Mouse (Mus musculus) embryo, embryonic 11.5 days (tissue): ENCODE data around the gene Pa2g4.
A peak's percentile ranks its signal among the peaks of the same experiment; 100 is the strongest.

Experiments used
- DNase-seq: peaks from one replicate; pipeline ENCODE4 v3.0.0-alpha.2; 2012; ENCODE audit warnings: low read depth, low spot score

Gene Pa2g4

DNA sequence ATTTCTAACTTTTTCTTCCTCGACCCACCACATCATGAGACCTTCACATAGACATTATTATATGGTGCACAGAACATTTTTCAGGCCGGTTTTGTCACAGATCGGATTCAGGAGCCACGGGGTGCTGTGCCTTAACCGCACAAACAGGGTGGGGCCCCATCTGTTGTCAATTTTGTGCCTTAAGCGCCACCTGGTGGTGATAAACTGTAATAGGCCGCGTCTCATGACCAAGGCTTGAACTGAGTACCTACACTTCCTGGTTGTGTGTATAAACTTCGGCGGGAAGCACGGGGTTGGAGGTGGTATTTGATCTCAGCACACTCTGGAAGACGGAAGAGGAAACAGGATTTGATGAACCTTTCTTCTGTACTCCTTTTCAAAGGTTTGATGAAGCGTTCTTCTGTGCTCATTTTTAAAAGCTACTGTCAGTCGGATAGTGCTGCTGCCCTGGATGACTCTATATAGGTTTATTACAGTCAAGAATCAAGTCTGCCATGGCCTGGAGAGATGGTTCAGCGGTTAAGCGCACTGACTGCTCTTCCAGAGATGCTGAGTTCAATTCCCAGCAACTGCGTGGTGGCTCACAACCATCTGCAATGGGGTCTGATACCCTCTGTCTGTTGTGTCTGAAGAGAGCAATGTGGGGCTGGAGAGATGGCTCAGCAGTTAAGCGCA lies 29.4 kb downstream of the Pa2g4 start:
- peak; percentile 83 for DNase-seq

DNA sequence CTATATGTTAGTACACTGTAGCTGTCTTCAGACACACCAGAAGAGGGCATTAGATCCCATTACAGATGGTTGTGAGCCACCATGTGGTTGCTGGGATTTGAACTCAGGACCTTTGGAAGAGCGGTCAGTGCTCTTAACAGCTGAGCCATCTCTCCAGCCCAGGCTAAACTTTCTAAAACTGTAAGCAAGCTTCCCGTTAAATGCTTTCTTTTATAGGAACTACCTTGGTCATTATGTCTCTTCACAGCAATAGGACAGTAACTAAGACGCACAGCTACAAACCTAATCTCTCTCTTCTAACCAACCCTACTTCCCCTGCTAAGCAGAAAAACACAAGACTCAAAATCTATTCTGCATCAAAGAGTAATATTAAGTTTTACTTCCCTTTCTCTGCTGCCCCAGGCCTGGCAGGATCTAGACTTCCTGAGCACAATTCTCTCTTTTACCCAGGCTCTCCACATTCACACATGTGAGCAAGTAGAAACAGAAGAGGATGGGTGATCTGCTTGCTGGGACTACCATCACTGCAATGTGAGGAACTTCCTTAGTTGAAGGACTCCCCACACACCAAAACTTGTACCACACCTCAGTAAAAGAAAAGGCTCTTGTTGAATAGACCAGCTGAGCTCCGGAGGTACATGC lies 30.0 kb downstream of the Pa2g4 start:
- DNase-seq = no peak

DNA sequence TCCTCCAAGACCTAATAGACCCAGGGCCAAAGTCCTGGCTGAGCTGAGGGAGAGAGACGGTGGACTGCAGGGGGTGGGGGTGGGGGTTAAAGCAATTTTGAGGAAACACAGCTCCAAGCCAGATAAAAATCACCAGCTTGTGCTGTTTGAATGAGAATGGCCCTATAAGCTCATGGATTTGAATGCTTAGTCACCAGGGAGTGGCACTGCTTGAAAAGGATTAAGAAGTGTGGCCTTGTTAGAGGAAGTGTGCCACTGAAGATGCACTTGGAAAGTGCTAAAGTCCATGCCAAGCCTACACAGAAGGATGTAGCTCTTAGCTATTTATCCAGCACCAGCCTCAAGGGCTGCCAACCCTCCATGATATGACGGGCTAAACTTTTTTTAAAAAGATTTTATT lies 30.6 kb downstream of the Pa2g4 start:
- no peak for DNase-seq

DNA sequence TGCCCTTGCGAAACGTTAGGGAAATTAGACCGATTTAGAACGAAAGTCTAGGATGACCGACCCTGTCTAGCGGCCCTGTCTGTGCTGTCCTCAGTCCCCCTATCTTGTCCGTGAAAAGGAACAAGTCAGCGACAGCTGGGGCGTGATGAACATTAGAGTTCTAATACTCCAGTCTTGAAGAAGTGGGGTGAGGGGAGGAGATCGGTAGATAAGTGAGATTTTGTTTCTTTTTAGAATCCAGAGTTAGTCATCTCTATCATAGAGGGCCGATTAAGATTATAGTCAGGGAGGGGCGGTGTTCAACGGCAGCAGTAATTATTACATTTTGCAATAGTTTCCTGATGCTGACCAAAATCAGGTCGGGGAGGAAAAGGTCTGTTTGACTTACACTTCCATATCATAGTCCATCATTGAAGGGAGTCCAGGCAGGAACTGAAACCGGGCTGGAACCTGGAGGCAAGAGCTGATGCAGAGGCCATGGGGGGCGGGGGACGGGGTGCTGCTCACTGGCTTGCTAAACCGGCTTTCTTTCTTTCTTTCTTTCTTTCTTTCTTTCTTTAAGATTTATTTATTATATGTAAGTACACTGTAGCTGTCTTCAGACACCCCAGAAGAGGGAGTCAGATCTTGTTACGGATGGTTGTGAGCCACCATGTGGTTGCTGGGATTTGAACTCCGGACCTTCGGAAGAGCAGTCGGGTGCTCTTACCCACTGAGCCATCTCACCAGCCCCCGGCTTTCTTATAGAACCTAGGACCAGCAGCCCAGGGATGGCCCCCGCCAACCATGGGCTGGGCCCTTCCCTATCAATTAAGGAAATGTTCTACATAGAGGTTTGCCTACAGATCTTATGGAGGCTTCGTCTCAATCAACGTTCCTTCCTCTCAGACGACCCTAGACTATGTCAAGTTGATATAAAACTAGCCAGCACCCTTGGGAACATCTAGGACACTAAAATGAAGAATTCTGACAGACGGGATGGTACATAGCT lies 39.1 kb downstream of the Pa2g4 start:
- DNase-seq = no peak

DNA sequence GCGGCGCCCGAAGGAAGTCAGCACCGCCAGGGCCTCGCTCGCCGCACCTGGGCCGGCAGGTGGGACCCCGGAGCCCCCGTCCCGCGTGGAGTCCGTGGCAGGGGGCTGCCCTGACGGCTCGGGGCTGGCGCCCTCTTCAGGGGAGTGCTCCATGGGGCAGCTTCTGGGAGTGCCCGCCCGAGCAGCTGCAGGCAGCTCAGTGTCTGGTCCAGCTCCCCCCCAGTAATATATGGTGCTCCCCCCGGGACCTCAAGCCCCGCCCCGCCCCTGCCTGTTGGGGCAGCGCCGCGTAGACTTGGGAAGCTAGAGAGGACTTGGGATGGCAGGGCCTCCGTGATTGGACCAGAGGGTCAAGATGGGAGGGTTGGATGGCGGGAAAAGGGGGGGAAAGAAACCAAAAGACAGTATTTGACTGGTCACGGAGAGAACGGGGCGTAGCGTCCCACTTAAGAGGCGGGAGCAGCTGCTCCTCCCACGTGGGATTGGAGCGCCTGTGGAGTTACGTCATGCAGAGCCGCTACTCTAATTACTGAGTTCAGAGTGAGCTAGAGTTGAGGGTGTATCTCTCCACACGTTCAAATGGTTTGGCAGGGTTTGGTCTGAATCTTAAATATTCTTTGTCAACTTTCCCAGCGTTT lies 40.0 kb downstream of the Pa2g4 start, which contains the start of gene Esyt1:
TSS of gene Esyt1 (minus strand) at position 201 of the 638 bp plus-strand sequence.
- DNase-seq = peak; percentile 94

DNA sequence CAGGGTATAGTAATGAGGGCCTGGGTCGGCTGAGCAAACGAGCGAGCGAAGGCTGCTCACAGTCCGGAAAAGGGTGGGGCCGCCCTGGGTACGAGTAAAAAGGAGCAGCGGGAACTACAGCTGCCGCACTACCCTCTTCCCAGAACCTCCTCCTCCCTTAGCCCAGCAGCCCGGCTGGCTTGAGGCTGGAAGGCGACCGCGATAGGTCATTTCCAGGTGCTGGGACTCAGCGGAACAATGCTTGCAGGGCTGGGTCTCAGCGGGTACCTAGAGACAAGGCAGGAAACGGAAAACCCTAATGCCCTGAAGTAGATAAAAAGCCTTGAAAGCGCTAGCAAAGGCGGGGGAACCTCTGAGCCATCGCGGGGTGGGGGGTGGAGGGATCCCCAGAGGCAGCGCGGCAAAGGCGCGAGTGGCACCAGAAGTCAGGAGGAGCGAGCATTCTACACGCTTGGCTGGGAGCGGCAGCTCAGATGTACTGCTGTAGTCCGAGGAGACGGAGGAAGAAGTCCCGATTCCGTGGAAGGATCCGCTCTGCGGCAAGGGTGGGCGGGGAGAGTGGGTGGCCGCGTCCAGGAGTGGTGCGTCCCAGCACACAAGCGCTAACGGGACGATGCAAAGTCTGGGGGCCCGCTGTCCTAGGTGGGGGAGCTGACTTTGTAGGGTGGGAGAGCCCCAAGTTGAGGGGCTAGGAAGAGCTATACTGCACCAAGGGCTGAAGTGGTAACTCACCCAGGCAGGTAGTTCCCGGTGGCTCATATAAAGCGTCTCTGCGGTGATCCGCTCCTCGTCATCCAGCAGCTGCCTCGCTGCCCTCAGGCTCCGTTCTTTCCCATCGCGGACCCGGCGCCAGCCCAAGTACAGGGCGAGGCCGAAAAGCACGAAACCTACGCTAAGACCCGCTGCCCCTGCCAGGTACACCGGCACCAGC lies 40.8 kb downstream of the Pa2g4 start:
- DNase-seq = peak; percentile 36

DNA sequence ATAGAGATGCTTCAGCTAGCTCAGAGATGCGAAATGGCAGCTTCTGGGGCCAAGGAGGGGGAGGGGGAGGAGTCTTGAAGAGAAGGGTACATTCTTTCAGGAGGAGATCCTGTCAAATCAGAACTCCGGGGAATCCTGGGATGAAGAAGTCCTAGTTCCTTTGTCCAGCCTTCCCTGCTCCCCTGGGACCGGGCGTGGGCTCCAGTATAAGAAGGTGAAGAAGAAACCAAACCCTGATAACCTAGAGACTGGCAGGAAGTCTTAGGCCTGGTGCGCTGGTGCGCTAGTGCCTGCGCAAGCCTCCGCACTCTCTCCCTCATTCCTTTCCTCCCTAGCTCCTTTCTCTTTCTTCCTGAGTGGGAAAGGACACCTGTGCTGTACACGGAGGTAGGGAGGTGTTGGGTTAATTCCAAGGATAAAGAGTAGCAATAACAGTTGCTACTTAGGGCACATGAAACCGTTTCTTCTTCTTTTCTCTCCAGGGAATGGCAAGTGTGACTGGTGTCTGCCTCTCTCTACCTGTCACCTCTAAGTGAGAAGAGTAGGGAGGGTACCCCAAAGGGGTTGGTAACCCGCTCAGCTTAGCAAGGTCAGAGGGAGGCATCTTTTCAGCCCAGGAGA lies 41.6 kb downstream of the Pa2g4 start:
- DNase-seq = no peak

DNA sequence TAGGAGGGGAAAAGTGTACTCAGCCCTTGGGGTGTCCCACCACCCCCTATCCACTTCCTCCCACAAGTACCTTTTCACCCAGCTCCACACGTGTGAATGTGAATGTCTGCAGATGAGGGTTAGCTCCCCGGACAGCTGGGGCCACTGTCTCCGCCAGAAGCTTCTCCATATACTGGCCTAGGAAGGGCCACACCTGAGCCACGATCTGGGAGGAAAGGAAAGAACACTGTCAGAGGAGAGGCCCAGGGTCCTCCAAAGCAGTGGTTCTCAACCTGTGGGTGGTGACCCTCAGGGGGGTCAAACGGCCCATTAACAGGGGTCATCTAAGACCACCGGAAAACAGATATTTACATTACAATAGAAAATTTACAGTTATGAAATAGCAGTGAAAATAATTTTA lies 43.4 kb downstream of the Pa2g4 start:
- DNase-seq = no peak

DNA sequence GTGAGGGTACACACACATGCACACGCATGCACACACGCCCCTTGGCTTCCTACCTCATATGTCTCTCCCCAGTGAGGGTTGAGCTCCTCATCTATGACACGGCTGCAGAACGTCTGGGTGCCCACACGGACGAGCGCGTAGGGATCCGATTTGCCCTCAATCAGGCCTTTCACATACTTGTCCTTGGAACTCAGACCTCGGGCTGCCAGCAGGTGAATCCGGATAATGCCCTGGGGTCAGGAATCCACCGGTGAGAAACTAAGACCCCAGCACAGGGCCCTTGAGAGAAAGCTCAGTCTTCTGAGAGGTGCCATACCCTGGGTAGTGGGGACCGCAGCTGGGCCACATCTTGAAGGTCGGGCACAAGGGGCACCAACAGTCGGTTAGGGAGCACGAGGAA lies 45.2 kb downstream of the Pa2g4 start:
- DNase-seq = no peak

DNA sequence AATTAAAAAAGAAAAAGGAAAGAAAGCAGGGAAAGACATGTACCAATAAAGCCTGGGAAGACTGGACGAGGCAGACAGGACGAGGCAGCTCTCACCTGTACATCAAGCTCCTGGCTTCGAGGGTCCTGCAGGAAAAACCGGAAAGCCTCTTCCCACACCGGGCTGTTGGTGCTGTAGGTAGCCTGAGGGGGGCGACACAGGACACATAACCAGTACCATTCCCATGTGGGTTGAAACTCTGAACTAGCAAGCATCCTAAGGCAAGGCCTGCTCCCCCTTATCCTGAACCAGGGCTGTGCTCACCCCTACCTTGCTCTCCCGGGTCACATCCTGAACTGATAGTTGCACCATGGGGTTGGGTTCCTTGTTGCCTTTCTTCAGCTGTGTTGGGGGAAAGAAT lies 47.0 kb downstream of the Pa2g4 start:
- no peak for DNase-seq

DNA sequence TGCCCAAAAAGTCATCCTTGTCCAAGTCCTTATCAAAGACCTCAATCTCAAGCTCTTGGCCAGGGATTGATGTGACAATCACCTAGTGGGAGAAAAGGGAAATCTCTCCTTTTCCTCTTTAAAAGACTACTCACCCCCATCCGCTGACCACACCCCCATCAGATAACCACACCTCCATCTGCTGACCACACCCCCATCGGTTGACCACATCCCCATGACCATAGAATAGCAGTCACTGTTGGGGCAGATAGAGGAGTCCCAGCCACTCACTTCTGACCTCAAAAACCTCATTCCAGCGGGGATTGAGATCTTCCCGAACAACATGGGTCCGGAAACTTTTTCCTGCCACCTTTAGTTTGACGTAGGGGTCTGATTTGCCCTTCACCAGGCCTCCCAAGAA lies 49.1 kb downstream of the Pa2g4 start:
- no peak for DNase-seq

DNA sequence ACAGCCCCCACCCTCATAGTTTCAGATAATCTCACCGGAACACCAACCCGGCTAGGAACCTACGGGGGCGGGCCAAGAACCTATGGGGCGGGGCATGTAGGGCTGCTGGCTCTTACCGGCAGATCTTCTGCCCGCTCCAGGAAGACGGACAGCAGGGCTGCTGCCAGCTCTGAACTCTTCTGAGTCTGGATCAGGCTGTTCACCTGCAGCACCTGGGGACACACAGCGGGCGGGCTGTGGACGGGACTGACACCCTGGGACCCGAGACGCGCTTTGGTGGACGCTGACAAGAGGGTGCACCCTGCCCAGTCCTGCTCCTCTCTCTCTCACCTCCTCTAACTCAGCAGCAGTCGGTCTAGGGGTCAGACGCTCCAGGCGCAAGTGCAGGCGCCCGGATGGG lies 49.8 kb downstream of the Pa2g4 start:
- no peak for DNase-seq

DNA sequence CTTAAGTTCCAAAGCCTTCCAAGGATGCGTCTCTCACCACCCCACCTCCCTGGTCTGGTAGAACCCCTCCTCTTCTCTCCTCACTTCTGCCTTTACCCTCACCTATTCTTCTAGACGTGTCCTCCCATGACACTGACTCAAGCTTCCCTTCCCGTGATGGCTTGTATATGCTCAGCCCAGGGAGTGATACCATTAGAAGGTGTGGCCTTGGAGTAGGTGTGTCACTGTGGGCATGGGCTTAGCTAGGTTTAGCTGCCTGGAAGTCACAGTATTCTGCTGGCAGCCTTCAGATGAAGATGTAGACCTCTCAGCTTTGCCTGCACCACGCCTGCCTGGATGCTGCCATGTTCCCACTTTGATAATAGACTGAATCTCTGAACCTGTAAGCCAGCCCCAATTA lies 50.7 kb downstream of the Pa2g4 start:
- DNase-seq = no peak

DNA sequence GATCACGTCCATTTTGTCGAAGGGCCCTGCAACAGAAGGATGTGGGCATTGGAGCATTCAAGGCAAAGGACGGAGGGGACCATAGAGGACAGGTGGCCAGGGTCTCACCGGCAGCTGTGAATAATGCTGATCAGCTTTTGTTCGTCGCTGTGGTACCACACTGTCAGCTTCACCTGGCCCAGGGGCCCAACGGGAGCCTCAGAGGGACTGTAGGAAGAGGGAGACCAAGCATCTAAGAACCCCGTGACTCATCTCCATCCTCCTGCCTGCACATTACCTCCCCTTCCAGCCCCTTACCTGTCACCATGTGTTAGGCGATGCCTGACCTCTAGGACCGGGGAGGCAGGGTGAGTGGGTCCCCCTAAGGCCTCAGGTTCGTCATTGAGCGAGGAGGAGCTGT lies 54.0 kb downstream of the Pa2g4 start:
- no peak for DNase-seq

DNA sequence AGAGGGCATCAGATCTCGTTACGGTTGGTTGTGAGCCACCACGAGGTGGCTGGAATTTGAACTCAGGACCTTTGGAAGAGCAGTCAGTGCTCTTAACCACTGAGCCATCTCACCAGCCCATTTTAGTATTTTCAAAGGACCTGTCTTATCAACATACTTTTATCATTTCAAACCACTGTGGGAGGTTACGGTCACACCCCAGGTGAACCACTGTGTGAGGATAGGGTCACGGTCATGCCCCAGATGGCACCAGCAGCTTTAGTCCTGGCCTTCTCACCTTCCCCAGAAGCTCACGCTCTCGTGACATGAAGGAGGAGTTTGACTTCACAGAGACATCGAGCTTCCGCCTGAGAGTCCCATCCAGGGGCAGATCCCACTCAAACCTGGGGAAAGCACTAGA lies 54.6 kb downstream of the Pa2g4 start:
- no peak for DNase-seq

DNA sequence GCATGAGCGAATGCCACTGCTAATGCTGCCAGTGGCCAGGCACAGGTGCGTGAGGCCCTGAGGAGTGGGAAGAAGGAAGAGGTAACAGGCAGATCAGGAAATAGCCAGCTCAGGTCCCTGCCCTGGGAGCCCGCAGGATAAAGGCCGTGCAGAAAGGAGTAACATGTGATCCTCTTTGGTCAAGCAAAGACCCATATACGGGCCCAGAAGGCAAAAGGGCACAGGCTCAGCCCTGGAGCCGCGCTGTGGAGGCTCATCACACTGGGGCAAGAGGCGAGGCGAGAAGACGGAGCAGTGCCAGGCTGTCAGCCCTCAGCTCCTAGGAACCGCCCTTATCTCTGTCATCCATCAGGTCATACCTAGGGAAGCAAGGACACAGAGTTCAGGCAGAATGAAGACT lies 55.5 kb downstream of the Pa2g4 start:
- no peak for DNase-seq

DNA sequence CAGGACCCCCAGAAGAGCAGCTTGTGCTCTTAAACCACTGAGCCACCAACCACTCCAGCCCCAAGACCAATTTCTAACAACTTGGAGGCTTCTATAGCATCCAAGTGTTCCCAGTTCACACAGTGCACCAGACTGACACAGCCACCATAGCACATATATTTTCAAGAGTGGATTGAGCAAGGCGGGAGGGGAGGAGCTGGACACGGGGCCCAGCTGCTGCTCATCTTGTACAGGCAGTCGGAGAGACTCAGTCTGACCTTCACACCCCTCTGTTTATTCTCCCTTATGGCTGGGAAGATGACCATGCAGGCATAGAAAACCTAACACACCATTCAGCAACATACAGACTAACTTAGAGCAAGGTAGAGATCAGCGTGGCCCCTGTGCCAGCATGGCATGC lies 56.0 kb downstream of the Pa2g4 start:
- no peak for DNase-seq

DNA sequence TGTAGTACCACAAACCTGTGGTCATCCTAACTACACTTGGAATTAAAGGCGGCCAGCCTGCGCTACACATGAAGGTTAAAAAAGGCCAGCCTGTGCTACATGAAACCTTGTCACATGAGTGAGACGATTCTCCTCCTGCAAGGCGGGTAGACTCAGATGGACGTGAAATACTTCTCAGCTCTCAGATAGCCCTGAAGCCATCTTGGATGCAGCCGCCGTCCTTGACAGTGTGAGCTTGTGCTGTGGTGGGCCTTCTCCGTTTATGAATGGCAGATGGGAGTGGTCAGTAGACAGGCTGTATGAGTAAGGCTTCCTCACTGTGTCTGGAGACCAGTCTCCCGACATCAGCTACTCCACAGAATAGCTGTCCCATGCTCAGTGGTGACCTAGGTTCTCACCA lies 56.6 kb downstream of the Pa2g4 start:
- DNase-seq = no peak

DNA sequence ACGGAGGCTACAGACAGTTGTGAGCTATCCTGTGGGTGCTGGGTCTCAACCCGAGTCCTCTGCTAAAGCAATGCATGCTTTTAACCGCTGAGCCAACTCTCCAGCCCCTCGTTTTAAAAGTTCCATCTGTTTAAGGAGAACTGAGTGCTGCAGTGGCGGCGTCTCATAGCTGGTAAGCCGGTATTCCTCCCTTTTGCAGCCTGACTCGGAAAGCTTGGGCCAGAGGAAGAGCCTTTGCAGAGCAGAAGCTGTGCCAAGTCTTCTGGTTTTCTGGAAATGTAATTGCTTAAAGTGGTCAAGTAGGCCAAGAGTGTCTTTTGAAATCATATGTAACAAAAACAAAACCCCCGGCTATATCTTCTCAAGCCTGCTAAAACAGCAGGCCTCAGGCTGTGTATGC lies 57.5 kb downstream of the Pa2g4 start:
- no peak for DNase-seq
